Mouse (Mus musculus) embryonic fibroblast, embryonic 13.5 days (primary cell): ENCODE measurements around the gene Dscam. TPM values are rescaled to one million over a fixed set of nuclear protein-coding genes. Genes with fewer than 3 reads are reported as not detected.

Source experiments
- H3K27ac ChIP-seq: 2 replicates; pipeline ENCODE4 v1.5.1; 2012; ENCODE audit warnings: low read length, control low read depth, inconsistent platforms; ENCODE audit not compliant: insufficient read depth
- H3K4me1 ChIP-seq: 2 replicates; pipeline ENCODE4 v1.6.1; 2011; ENCODE audit warnings: low read length; ENCODE audit not compliant: control insufficient read depth, insufficient read depth
- H3K4me3 ChIP-seq: 2 replicates; pipeline ENCODE4 v1.5.1; 2011; ENCODE audit warnings: mild to moderate bottlenecking, control low read depth, low read length; ENCODE audit not compliant: insufficient read depth
- CTCF ChIP-seq: IDR thresholded peaks from 2 replicates; pipeline ENCODE4 v1.5.1; 2011; ENCODE audit warnings: mild to moderate bottlenecking, control low read depth, low read length, moderate library complexity, borderline replicate concordance; ENCODE audit not compliant: insufficient read depth
- POLR2A ChIP-seq: IDR thresholded peaks from 2 replicates; pipeline ENCODE4 v1.6.1; 2011; ENCODE audit warnings: low read depth, mild to moderate bottlenecking, control low read depth, low read length, moderate library complexity
- polyA plus RNA-seq: library from polyadenylated mRNA; stranded (reverse); fragments of >200 nt; gene quantifications from 2 replicates; pipeline ENCODE4 v1.2.4, GENCODE M21; 2011; ENCODE audit warnings: low read depth; ENCODE audit not compliant: missing spikeins, insufficient read length

Dscam gene
- polyA plus RNA-seq, 1 experiment = 0.19 TPM

- H3K4me3 ChIP-seq = no peak overlapping the region
- H3K27ac ChIP-seq = no peak overlapping the region
- no peak for TF ChIP-seq CTCF
- no peaks in the 10 kb centered on the region for H3K4me1 ChIP-seq
Observed at GRCm38 (mm10) chr16:96552680-96553079, 617.9 kb downstream of the Dscam start.

GRCm38 (mm10) chr16:96541056-96541455 lies 629.5 kb downstream of the Dscam start:
- Histone ChIP-seq H3K27ac (no peak overlapping the region), H3K4me1 (no peaks in the 10 kb centered on the region)

More at GRCm38 (mm10) chr16:96541056-96541455, 629.5 kb downstream of the Dscam start:
- H3K4me3 ChIP-seq = no peak overlapping the region
- TF ChIP-seq POLR2A (no peak), CTCF (no peak)

Other genes with a start within 250 kb of the Dscam start
- gene Bace2, start 186.0 kb upstream of the Dscam start, polyA plus RNA-seq = 4.2 and 5.1 TPM in 2 replicates